Mouse (Mus musculus) gastrocnemius, postnatal 14 days (tissue): ENCODE measurements around the gene Olig3. TPM values are rescaled to one million over a fixed set of nuclear protein-coding genes. Genes with fewer than 3 reads are reported as not detected.

Experiments used
- DNase-seq: peaks from one replicate; pipeline ENCODE4 v3.0.0; 2021; ENCODE audit warnings: mixed read lengths
- intact Hi-C: fragments of 180-260 bp; cut with DNase I; formaldehyde crosslinking; loops from one replicate; pipeline ENCODE4 v1.15.1; 2025; ENCODE audit warnings: low total_unique reads
- long read RNA-seq, 2 experiments: library from polyadenylated mRNA; stranded (forward); transcript quantifications; one replicate each; pipeline ENCODE4 v2.0.0; 2021
- total RNA-seq, 2 experiments: library from RNA; stranded (reverse); gene quantifications; 2 replicates each; pipeline ENCODE4 v1.2.3; 2021

The Olig3 gene
- total RNA-seq: not detected
- long read RNA-seq, experiment 1: 0 reads
- long read RNA-seq, experiment 2: 0 reads

GRCm38 (mm10) chr10:19356071-19356583 is at the start of gene Olig3:
TSS of gene Olig3 (plus strand) at chr10:19356533.
- intact Hi-C loops: no loop called here
- no peak for DNase-seq

- intact Hi-C loops: no loop called here
- no peak for DNase-seq
These were observed 46.5 kb upstream of the Olig3 start for GRCm38 (mm10) chr10:19309681-19310395.

GRCm38 (mm10) chr10:19310471-19310870 is 45.9 kb upstream of the Olig3 start:
- intact Hi-C loops: no loop called here
- DNase-seq: no peak

- intact Hi-C loops: no loop called here
- DNase-seq: no peak
These were observed 38.1 kb upstream of the Olig3 start for GRCm38 (mm10) chr10:19317962-19318812.

GRCm38 (mm10) chr10:19321781-19322180 is 34.6 kb upstream of the Olig3 start:
- no peak for DNase-seq
- intact Hi-C loops: no loop called here

DNA sequence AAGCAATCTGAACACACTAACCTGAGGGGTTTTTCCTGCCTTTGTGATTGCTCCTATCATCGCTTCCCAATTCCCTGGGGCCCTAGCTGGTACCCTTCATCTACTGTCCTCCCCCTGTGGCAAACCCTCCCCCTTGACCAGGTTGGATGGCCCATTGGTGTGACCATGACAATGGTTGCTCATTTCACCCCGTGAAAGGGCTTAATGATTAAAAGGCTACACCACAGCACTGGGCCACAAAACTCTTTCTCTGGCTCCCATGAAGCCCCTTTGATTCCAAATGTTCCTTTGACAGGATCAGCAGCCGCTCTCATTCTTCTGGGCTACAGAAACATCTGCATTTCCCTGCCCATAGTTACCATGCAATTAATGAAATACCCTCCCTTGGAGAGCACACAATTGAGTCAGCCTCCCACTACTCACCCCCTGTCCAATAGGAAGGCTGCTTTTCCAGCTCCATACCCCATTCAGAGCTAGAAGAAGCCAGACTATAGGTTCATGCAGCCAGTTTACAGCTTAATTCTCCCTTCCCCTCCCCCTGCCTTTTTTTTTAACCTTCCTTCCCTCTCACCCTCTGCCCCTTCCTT is 27.0 kb upstream of the Olig3 start:
- no peak for DNase-seq
- intact Hi-C loops: no loop called here

DNA sequence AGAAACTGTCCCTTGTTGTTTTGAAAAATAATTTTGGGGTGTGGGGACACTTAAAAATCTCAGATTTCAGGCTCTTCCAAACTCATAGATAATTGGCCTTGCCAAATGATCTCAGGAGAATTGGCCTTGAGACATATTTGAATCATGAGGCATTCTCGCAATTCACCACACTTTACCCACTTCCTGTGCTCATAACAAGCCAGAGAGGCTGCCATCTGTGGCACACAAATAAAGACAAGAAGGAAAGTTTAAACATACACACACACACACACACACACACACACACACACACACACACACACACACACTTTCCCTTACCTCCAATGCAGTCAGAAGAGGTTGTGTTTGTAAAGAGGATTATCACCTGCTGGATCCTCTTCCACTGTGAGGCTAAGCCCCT is 22.9 kb upstream of the Olig3 start:
- intact Hi-C loops: no loop called here

GRCm38 (mm10) chr10:19338695-19339630 is 17.4 kb upstream of the Olig3 start:
- intact Hi-C loops: no loop called here

More for the DNA sequence above, 22.9 kb upstream of the Olig3 start:
- DNase-seq: no peak

DNA sequence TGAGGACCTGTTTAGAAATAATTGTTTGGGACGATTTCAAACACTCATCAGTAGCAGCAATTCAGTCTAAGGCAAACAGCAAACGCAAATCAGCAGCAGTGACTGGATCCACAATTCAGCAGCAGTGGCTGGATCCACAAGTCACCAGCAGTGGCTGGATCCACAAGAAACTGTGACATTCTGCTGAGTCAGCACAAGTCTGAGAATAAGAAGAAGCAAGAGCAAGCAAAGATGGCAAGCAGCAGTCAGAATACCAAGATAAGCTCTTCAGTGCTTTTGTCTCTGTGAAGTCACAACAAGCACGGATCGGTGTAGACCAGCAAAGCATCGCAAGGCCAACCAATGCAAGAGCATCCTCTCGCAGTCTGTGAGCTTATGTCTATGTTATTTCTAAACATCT is 12.3 kb upstream of the Olig3 start:
- DNase-seq: no peak
- intact Hi-C loops: no loop called here

More at GRCm38 (mm10) chr10:19338695-19339630, 17.4 kb upstream of the Olig3 start:
- no peak for DNase-seq

DNA sequence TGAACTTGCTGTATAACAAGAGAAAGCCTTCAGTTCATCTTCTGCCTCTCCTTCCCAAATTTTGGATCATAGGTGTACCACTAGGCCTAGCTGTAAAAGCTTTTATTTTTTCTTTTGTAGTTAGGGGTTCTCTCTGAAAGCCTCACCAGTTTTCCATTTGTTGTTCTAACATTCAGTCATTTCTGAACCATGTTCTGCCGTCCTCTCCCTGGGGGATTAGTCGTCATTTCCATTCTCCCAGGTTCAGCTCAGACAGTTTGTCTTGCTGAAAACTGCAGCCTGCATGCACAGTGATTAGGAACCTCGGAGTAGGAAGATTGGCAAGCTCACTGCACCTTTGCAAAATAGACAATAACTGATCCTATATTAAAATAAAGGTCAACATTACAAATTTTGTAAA is 7.0 kb upstream of the Olig3 start:
- no peak for DNase-seq
- intact Hi-C loops: no loop called here

DNA sequence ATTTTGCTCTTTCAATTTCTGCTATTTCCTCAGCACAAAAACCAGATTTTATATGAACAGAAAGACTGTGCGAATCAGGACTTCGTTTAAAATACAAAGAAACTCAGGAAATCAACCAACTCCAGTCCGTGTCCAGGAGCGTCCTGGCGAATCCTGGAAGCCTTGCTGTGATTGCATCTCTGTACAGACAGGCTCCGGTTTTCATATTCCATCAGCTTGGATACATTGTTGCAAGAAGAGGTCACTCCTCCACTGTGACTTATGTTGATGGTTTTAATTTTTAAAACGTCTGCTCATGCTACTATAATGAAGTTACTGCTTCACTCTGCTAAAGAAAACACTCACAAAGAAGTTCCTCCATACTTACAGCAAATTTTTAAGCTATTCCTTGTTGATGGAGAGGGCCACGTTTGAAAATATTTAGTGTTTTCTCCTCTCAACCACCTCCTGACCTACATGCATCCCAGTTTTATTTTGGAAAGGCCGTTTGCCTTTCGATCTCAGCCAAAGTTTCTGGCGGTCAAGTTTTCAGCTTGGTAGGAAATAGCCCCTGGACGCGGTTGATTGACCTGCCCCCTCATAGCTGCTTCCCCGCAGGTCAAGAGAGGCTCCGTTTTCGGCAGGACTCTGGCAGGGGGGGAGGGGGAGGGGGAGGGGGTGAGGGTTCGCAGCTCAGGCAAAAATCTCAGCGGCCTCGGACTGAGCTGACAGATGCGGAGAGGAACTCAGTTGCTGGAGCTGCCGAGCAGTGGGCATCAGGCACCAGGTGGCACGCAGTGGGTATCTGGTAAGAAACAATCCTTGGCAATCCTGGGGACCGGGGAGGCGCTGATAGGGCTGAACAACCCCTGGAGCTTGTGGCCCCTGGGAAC is 4.1 kb upstream of the Olig3 start:
- intact Hi-C loops: no loop called here
- DNase-seq: no peak

GRCm38 (mm10) chr10:19352878-19353301 is 3.4 kb upstream of the Olig3 start:
- no peak for DNase-seq
- intact Hi-C loops: no loop called here

DNA sequence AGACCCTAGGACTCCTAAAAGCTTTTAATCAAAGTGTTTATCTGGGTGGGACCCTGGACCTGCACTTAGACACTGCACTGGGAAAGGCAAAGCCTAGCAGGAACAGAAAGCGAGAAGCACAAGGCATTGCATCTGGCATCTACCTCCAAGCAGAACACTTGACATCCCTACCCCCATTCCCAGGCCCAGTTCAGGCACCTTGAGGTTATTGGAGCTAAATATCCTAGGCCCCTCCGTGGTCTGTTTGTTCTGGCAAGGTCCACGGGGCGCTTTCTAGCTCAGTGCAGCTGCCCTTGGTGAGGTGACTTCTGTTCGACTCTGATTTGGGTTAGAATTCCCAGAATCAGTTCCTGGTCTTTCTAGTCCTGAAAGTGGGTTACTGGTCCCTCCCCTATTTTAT is 2.7 kb upstream of the Olig3 start:
- intact Hi-C loops: no loop called here
- no peak for DNase-seq

DNA sequence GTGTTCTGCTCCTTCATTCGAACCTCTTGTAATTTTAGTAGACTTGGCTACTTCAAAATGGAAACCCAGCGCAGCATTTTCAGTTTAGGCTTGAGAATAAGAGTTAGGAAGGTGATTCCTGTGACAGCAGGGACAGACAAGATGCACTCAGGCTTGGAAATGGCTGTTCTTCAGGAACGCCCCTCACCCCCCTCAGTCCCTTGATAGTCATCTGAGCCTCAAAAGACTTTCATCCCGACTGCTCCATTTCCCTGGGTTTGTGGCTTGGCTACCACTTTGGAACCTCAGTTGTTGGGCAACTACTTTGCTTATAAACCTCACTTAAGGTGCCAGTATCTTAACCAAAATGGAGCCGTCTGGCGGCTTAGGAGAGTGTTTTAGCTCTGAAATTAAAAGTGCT is 2.2 kb upstream of the Olig3 start:
- intact Hi-C loops: no loop called here
- DNase-seq: no peak

DNA sequence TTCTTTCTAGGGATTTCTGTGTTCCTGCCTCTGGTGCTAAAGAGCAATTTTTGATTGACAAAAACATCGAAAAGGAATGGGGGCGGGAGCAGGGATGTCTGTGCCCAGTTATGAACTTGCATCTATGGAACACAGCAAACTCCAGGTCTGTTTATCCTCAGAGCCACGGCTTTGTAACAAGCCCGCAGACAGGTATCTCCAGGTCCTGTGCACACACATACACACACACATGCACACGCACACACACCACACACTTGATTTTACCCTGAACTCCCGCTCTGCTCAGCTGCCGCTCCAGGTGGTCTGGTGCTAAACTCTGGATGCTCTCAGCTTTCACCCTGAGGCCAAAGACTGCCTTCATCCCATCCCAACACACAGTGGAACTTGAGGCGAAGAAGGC is 1.3 kb upstream of the Olig3 start:
- DNase-seq: no peak
- intact Hi-C loops: no loop called here

GRCm38 (mm10) chr10:19356720-19357641 is 648 bp downstream of the Olig3 start:
- intact Hi-C loops: no loop called here
- no peak for DNase-seq

DNA sequence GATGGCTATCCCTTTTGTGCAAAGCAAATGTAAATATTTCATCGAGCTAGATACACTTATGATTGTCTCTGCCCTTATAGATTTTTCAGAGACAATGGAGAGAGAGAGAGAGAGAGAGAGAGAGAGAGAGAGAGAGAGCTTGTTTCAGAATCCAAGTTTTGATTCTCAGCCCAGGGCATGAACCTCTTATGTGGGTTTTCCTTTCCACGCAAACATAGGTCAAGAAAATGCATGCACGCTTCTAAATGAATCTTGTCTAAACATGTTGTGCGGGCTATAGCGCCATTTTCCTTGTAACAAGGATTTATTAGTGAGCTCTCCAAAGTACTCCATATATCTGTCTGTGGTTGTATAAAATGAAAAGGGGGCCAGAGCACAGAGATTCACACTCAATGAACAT is 1.5 kb downstream of the Olig3 start:
- DNase-seq: no peak
- intact Hi-C loops: no loop called here
